Mouse (Mus musculus): Measurements from ENCODE around the gene Hist2h2be.

DNA sequence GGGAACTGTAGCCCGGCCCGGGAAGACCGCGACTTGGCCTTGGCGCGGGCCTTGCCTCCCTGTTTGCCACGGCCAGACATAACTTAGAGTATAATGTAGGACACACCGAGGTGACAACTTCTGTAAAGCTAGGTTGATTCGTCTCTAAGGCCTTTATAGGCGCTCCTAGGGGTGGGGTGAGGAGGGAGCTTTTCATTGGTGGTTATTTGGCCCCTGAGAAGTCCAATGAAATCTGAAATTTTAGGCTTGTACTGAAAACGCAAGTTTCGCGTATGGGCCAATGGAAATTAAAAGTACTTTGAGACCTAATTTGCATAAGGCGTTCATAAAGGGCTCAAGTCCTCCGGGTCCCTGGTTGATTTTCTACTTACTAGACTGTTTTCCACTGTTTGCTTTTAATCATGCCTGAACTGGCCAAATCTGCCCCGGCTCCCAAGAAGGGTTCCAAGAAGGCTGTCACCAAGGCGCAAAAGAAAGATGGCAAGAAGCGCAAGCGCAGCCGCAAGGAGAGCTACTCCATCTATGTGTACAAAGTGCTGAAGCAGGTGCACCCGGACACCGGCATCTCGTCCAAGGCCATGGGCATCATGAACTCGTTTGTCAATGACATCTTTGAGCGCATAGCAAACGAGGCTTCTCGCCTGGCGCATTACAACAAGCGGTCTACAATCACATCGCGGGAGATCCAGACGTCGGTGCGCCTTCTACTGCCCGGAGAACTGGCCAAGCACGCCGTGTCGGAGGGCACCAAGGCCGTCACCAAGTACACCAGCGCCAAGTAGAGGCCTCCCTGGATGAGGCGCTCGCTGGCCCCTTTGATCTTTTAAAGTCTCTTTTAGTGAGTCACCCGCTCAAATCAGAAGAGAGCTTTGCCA lies at the start of gene Hist2h2be, which contains the start of gene Hist2h2ac:
- TF ChIP-seq UBTF (IDR thresholded peaks at IDR 0.05; ENCODE audit: borderline replicate concordance, insufficient read depth, low read depth, low read length) (peak; percentile 96), ETS1 (IDR thresholded peaks at IDR 0.05; ENCODE audit: low read depth, low read length) (no peak), MAFK (IDR thresholded peaks at IDR 0.05; ENCODE audit: borderline replicate concordance, low read depth, low read length) (no peak)

Data from MEL (cell line).